Comparison of ENCODE assay signal across 11 mouse cellular contexts in genomic region chr9:112261986-112262901, GRCm38 (mm10). TPM values are rescaled to one million over a fixed set of nuclear protein-coding genes. Genes with fewer than 3 reads are reported as not detected.
DNase-seq lines count a peak whose midpoint lies in the region; ATAC-seq lines count a peak whose summit lies in the region.
"Had no signal": no experiment of that assay in that cellular context is flagged by ENCODE, and none has a peak within 500 bp of the region (broad histone marks: within the 10 kb centered on the region; RNA-seq: fewer than 3 reads in every experiment).

No protein-coding gene starts in this region.

- no peaks in the 10 kb centered on the region for H3K4me1 ChIP-seq in kidney, embryonic 14.5 days (ENCODE audit: control insufficient read depth, insufficient read depth, low read length)
- H3K4me1 ChIP-seq: intestine, embryonic 15.5 days; stomach, embryonic 15.5 days had no signal

- no peaks in the 10 kb centered on the region for H3K36me3 ChIP-seq in kidney, embryonic 14.5 days (ENCODE audit: control insufficient read depth, insufficient read depth, low read length)
- H3K36me3 ChIP-seq: intestine, embryonic 15.5 days; stomach, embryonic 15.5 days had no signal

- intact Hi-C loops in left cerebral cortex, postnatal 4 days (cut with DNase I), result no loop called here

- H3K4me3 ChIP-seq in kidney, embryonic 14.5 days (ENCODE audit: low read length), result no peak overlapping the region
- H3K4me3 ChIP-seq: intestine, embryonic 15.5 days; stomach, embryonic 15.5 days had no signal

- peak; percentile 46 for DNase-seq in left cerebral cortex, adult 11 months (ENCODE audit: low spot score)
- DNase-seq in left cerebral cortex, postnatal 4 days, result no peak
- peak; percentile 35 to 46 for DNase-seq in frontal cortex, postnatal 14 days (ENCODE audit: low spot score in 2 of 2)
- peak; percentile 28 to 75 for DNase-seq in left cerebral cortex, adult 8-10 months (ENCODE audit: low spot score in 2 of 2)
- DNase-seq in telencephalon, adult 2 months (ENCODE audit: low read depth, low spot score), result peak; percentile 91
- DNase-seq in ovary, postnatal 10 days (ENCODE audit: low spot score), result no peak
- no peak for DNase-seq in urinary bladder, postnatal 14 days (ENCODE audit: low spot score)
- DNase-seq: heart, adult 11 months had no signal

- no peak overlapping the region for H3K4me2 ChIP-seq in kidney, embryonic 14.5 days (replicated peaks; ENCODE audit: low read depth, low read length)
- H3K4me2 ChIP-seq: intestine, embryonic 15.5 days; stomach, embryonic 15.5 days had no signal

- no peak overlapping the region for H3K9ac ChIP-seq in kidney, embryonic 14.5 days (ENCODE audit: low read depth, low read length)
- H3K9ac ChIP-seq: intestine, embryonic 15.5 days; stomach, embryonic 15.5 days had no signal

- no peaks in the 10 kb centered on the region for H3K27me3 ChIP-seq in kidney, embryonic 14.5 days (ENCODE audit: control insufficient read depth, insufficient read depth, low read length)
- H3K27me3 ChIP-seq: intestine, embryonic 15.5 days; stomach, embryonic 15.5 days had no signal

- no peak for ATAC-seq in kidney, embryonic 14.5 days (ENCODE audit: low FRiP score, low TSS enrichment)
- ATAC-seq: intestine, embryonic 15.5 days had no signal

- no peak overlapping the region for H3K27ac ChIP-seq in kidney, embryonic 14.5 days (ENCODE audit: low read depth, low read length)
- H3K27ac ChIP-seq: intestine, embryonic 15.5 days; stomach, embryonic 15.5 days had no signal

- H3K9me3 ChIP-seq in kidney, embryonic 14.5 days (ENCODE audit: control insufficient read depth, low read length), result 0 out of 2 replicates have a peak, but pooled peaks cover 2% of the 10 kb centered on the region
- H3K9me3 ChIP-seq: intestine, embryonic 15.5 days; stomach, embryonic 15.5 days had no signal

- 83% methylated on average over 16 of the region's 16 CpGs for WGBS in kidney, embryonic 14.5 days

RNA-seq across cellular contexts. Expression of gene Arpp21, which starts 26.5 kb away (rescaled TPM):
- total RNA-seq in left cerebral cortex, postnatal 4 days (2021), result 100 to 1,000 TPM; 459 to 577 TPM
- total RNA-seq in left cerebral cortex, adult 8-10 months (2022), result 100 to 1,000 TPM; 639 to 745 (median 708) TPM
- 0.55 and 0.90 TPM in 2 replicates for polyA plus RNA-seq in kidney, embryonic 14.5 days (2014; fragmentation: Nextera tagmentation; extraction: Ambion mirVana)

Comparison
In these comparisons a context has a peak if more than half of its experiments do, and no peak if none do; other contexts are left out.
1. DNase-seq: peak in left cerebral cortex, adult 11 months (single experiment), frontal cortex, postnatal 14 days (2 of 2), left cerebral cortex, adult 8-10 months (2 of 2) and telencephalon, adult 2 months (single experiment); none in left cerebral cortex, postnatal 4 days (single experiment), ovary, postnatal 10 days (single experiment) and urinary bladder, postnatal 14 days (single experiment).